Mouse (Mus musculus) forebrain, postnatal 0 days (tissue): ENCODE measurements around the gene Knl1. TPM values are rescaled to one million over a fixed set of nuclear protein-coding genes. Genes with fewer than 3 reads are reported as not detected.
A peak's percentile ranks its signal among the peaks of the same experiment; 100 is the strongest.

Experiments used
- ATAC-seq: fragments of 200-750 bp; cut with Nextera tagmentation; 2 replicates; pipeline ENCODE4 v1.8.0; 2017; ENCODE audit warnings: mild to moderate bottlenecking, moderate library complexity
- DNase-seq: peaks from one replicate; pipeline ENCODE4 v3.0.0-alpha.2; 2015
- H3K27ac ChIP-seq: fragments of 300-500 bp; sonication (generic); 2 replicates; pipeline ENCODE4 v1.5.1; 2014; ENCODE audit warnings: low read depth, mild to moderate bottlenecking, antibody characterized with exemption, low read length, moderate library complexity, mixed read lengths
- H3K27me3 ChIP-seq: fragments of 300-500 bp; sonication (generic); 2 replicates; pipeline ENCODE4 v1.6.1; 2014; ENCODE audit warnings: mild to moderate bottlenecking, low read length, mixed read lengths; ENCODE audit not compliant: insufficient read depth
- H3K36me3 ChIP-seq: fragments of 300-500 bp; sonication (generic); 2 replicates; pipeline ENCODE4 v1.6.1; 2014; ENCODE audit warnings: mild to moderate bottlenecking, moderate library complexity; ENCODE audit not compliant: insufficient read depth
- H3K4me1 ChIP-seq: fragments of 300-500 bp; sonication (generic); 2 replicates; pipeline ENCODE4 v1.6.1; 2014; ENCODE audit warnings: antibody characterized with exemption; ENCODE audit not compliant: insufficient read depth
- H3K4me2 ChIP-seq: fragments of 300-500 bp; sonication (generic); 2 replicates; pipeline ENCODE4 v1.6.1; 2014; ENCODE audit warnings: low read depth, mild to moderate bottlenecking, moderate library complexity
- H3K4me3 ChIP-seq: fragments of 300-500 bp; sonication (generic); 2 replicates; pipeline ENCODE4 v1.5.1; 2014; ENCODE audit warnings: low read depth, low read length, mixed read lengths
- H3K9ac ChIP-seq: fragments of 300-500 bp; sonication (generic); 2 replicates; pipeline ENCODE4 v1.6.1; 2014; ENCODE audit warnings: mild to moderate bottlenecking
- H3K9me3 ChIP-seq: fragments of 300-500 bp; sonication (generic); 2 replicates; pipeline ENCODE4 v1.6.1; 2016; ENCODE audit warnings: low read length
- CTCF ChIP-seq: sonication (generic); IDR thresholded peaks from 2 replicates; pipeline ENCODE4 v1.5.1; 2016; ENCODE audit warnings: antibody characterized with exemption, control low read depth, low read depth
- WGBS: fragments of 180-500 bp; shearing (Covaris S2); extraction: QIAGEN DNeasy Blood & Tissue Kit; methylation state at CpG from one replicate; pipeline ENCODE4 v1.1.7; 2014; 5-methylcytosine and 5-hydroxymethylcytosine counted together
- polyA plus RNA-seq: library from polyadenylated mRNA; unstranded; fragments of >200 nt; fragmentation: Nextera tagmentation; extraction: Ambion mirVana; gene quantifications from 2 replicates; pipeline ENCODE4 v1.2.1, GENCODE M21; 2015
- total RNA-seq: library from RNA; depleted of rRNA; stranded (reverse); fragments of >200 nt; gene quantifications from 2 replicates; pipeline ENCODE4 v1.2.3, GENCODE M21; 2014

Gene Knl1
- total and polyA plus RNA-seq, 2 experiments from 2014 or later, result 4.6 to 5.2 TPM

- TF ChIP-seq CTCF, result no peak
- Histone ChIP-seq H3K4me1 (0 out of 2 replicates have a peak, but pooled peaks cover 5% of the 10 kb centered on the region), H3K9ac (peak overlapping the region; percentile 74), H3K36me3 (peaks cover 21% of the 10 kb centered on the region), H3K27ac (no peak overlapping the region; the same call in 1 of the 2 replicates), H3K4me3 (peak overlapping the region; percentile 95), H3K27me3 (no peaks in the 10 kb centered on the region), H3K9me3 (no peaks in the 10 kb centered on the region), H3K4me2 (peak overlapping the region; percentile 79)
- no peak for ATAC-seq
- WGBS, result 4% methylated on average over 7 of the region's 7 CpGs
- no peak for DNase-seq
These were observed 11.5 kb upstream of the Knl1 start for GRCm38 (mm10) chr2:119035397-119035745.

- peak; percentile 67 for DNase-seq
These were observed 6.0 kb upstream of the Knl1 start for GRCm38 (mm10) chr2:119040882-119041281.

GRCm38 (mm10) chr2:119045163-119045562 lies 1.8 kb upstream of the Knl1 start:
- H3K9me3 ChIP-seq, result no peaks in the 10 kb centered on the region
- TF ChIP-seq CTCF, result no peak
- DNase-seq (no peak), ATAC-seq (no peak)
- H3K9ac ChIP-seq, result no peak overlapping the region
- WGBS, result 70% methylated on average over 2 of the region's 2 CpGs
- H3K4me2 ChIP-seq, result no peak overlapping the region
- H3K4me1 ChIP-seq, result no peaks in the 10 kb centered on the region
- no peak overlapping the region for H3K27ac ChIP-seq
- H3K27me3 ChIP-seq, result no peaks in the 10 kb centered on the region
- H3K4me3 ChIP-seq, result no peak overlapping the region
- no peaks in the 10 kb centered on the region for H3K36me3 ChIP-seq

More at GRCm38 (mm10) chr2:119040882-119041281, 6.0 kb upstream of the Knl1 start:
- Histone ChIP-seq H3K4me3 (no peak overlapping the region), H3K9me3 (no peaks in the 10 kb centered on the region), H3K36me3 (peaks cover 21% of the 10 kb centered on the region), H3K4me2 (no peak overlapping the region), H3K9ac (no peak overlapping the region), H3K4me1 (no peaks in the 10 kb centered on the region), H3K27me3 (no peaks in the 10 kb centered on the region), H3K27ac (no peak overlapping the region)
- TF ChIP-seq CTCF, result peak; percentile 65
- ATAC-seq, result no peak
- 47% methylated on average over 4 of the region's 4 CpGs for WGBS

DNA sequence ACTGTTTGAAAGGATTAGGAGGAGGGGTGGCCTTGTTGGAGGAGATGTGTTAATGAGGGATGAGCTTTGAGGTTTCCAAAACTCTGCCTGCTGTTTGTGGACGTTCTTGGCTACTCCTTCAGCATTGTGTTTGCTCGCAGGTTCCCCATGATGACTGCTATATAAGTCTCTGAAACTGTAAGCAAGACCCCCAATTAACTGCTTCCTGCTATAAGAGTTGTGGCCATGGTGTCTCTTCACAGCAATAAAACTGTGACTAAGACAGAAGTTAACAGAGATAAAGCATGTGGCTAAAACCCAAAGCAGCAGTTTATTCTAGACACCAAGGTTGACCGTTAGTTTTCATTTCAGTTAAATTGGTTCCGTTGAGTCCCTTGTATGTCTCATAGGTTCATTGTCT lies 930 bp downstream of the Knl1 start:
- Histone ChIP-seq H3K27ac (no peak overlapping the region), H3K4me3 (peak overlapping the region; percentile 68), H3K36me3 (no peaks in the 10 kb centered on the region), H3K4me2 (peak overlapping the region; percentile 76), H3K9ac (peak overlapping the region; percentile 58; the same call in 1 of the 2 replicates), H3K4me1 (no peaks in the 10 kb centered on the region), H3K27me3 (no peaks in the 10 kb centered on the region), H3K9me3 (no peaks in the 10 kb centered on the region)
- DNase-seq, result no peak
- TF ChIP-seq CTCF, result no peak
- no peak for ATAC-seq
- WGBS, result 12% methylated on average over 4 of the region's 4 CpGs

DNA sequence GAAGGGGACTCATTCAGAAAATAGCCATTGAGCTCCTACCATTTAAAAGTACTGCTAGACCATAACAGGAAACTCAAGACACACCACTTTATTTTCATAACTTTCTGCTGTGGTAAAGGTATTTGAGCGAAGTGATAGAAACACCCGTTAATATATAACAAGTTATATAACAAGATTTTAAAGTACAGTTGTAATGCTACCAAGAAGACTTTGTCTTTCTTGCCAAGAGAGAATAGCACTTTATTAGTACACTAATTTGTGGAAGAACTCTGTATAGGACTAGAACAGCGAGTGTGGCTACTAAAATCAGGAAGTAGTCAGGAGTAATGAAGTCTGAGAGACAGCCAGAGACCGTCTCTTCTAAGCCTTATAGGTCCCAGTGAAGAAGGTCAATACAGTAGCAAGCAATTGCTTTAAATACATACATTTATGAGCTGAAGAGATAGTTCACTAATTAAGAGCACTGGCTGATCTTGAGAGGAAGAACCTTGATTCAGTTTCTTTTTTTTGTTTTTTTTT lies 3.3 kb downstream of the Knl1 start:
- TF ChIP-seq CTCF, result no peak
- Histone ChIP-seq H3K9ac (no peak overlapping the region), H3K4me1 (no peaks in the 10 kb centered on the region), H3K4me3 (no peak overlapping the region), H3K27ac (no peak overlapping the region), H3K4me2 (no peak overlapping the region), H3K27me3 (no peaks in the 10 kb centered on the region), H3K9me3 (no peaks in the 10 kb centered on the region), H3K36me3 (no peaks in the 10 kb centered on the region)
- DNase-seq (no peak), ATAC-seq (no peak)
- WGBS, result 88% methylated on average over 4 of the region's 4 CpGs

DNA sequence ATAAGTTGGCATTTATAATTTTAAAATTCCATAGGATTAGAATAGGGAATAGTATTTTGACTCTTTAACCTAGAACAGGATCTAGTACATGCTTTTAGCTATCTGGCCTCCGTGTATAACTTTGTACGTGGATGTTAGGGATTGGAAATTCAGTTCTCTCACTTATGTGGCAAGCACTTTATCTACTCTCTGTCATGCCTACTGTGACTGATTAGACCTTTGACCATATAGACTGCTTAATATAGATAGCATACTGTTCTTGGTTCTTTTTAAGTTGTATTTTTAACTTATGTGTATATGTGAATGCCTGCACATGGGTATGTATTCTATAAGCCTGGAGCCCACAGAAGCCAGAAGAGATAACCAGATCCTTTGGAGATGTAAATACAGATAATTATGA lies 13.2 kb downstream of the Knl1 start:
- DNase-seq (no peak), ATAC-seq (no peak)
- no peak overlapping the region for H3K4me2 ChIP-seq
- H3K27me3 ChIP-seq, result no peaks in the 10 kb centered on the region
- no peak overlapping the region for H3K4me3 ChIP-seq
- no peaks in the 10 kb centered on the region for H3K36me3 ChIP-seq
- no peak for TF ChIP-seq CTCF
- no peak overlapping the region for H3K9ac ChIP-seq
- no peaks in the 10 kb centered on the region for H3K4me1 ChIP-seq
- WGBS, result 96% methylated on average over 2 of the region's 2 CpGs
- no peak overlapping the region for H3K27ac ChIP-seq
- H3K9me3 ChIP-seq, result no peaks in the 10 kb centered on the region

DNA sequence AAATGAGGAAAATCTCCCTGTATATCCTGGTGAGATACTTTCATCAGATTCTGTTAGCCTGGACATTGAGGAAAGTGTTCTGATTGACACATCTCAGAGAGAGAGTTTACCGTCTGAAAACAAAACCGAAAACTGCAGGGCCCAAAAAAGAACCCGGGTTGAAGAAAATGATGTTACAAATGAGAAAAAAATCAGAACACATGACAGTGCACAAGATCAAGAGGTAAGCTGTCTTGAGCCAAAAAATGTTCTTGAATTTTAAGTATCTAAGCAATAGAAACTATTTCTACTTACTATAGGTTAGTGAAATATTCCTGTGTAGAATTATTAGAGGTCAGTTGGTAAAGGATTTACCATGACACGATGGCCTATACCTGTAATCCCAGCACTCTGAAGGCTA lies 25.5 kb downstream of the Knl1 start:
- no peak for TF ChIP-seq CTCF
- DNase-seq (no peak), ATAC-seq (no peak)
- Histone ChIP-seq H3K9me3 (no peaks in the 10 kb centered on the region), H3K27me3 (no peaks in the 10 kb centered on the region), H3K4me3 (no peak overlapping the region), H3K9ac (no peak overlapping the region), H3K4me2 (no peak overlapping the region), H3K36me3 (no peaks in the 10 kb centered on the region), H3K4me1 (no peaks in the 10 kb centered on the region), H3K27ac (no peak overlapping the region)
- WGBS, result 94% methylated on average over 4 of the region's 4 CpGs
